Mouse (Mus musculus): Measurements from ENCODE around the gene Spon1. TPM values are rescaled to one million over a fixed set of nuclear protein-coding genes. Genes with fewer than 3 reads are reported as not detected.

The Spon1 gene
- polyA plus RNA-seq, 1 experiment from 2014 or later, result 150 TPM

- Histone ChIP-seq H3K4me1 (no peaks in the 10 kb centered on the region), H3K4me3 (no peak overlapping the region), H3K9ac (no peak overlapping the region), H3K27ac (no peak overlapping the region), H3K36me3 (no peaks in the 10 kb centered on the region), H3K9me3 (replicated peaks) (no peaks in the 10 kb centered on the region), H3K27me3 (no peaks in the 10 kb centered on the region), H3K4me2 (replicated peaks) (no peak overlapping the region)
- 90% methylated on average over 3 of the region's 3 CpGs for WGBS
- no peak for ATAC-seq (ENCODE audit: low FRiP score)
Measured at GRCm38 (mm10) chr7:113918916-113919315, 153.1 kb downstream of the Spon1 start.

GRCm38 (mm10) chr7:113919505-113919904 is 153.7 kb downstream of the Spon1 start:
- Histone ChIP-seq H3K9ac (no peak overlapping the region), H3K4me3 (no peak overlapping the region), H3K27ac (no peak overlapping the region), H3K4me2 (replicated peaks) (no peak overlapping the region), H3K9me3 (replicated peaks) (no peaks in the 10 kb centered on the region), H3K36me3 (no peaks in the 10 kb centered on the region), H3K27me3 (no peaks in the 10 kb centered on the region), H3K4me1 (no peaks in the 10 kb centered on the region)
- 85% methylated on average over 4 of the region's 4 CpGs for WGBS
- ATAC-seq (ENCODE audit: low FRiP score), result no peak

- Histone ChIP-seq H3K9me3 (replicated peaks) (no peaks in the 10 kb centered on the region), H3K27me3 (no peaks in the 10 kb centered on the region), H3K27ac (no peak overlapping the region), H3K9ac (no peak overlapping the region), H3K4me2 (replicated peaks) (no peak overlapping the region), H3K4me3 (no peak overlapping the region), H3K36me3 (no peaks in the 10 kb centered on the region), H3K4me1 (no peaks in the 10 kb centered on the region)
- ATAC-seq (ENCODE audit: low FRiP score), result no peak
- WGBS, result 84% methylated on average over 2 of the region's 2 CpGs
Measured at GRCm38 (mm10) chr7:113920056-113920455, 154.3 kb downstream of the Spon1 start.

- no peak overlapping the region for H3K9ac ChIP-seq
- no peak overlapping the region for H3K27ac ChIP-seq
- no peaks in the 10 kb centered on the region for H3K9me3 ChIP-seq (replicated peaks)
- H3K4me3 ChIP-seq, result no peak overlapping the region
- H3K4me2 ChIP-seq (replicated peaks), result no peak overlapping the region
- no peaks in the 10 kb centered on the region for H3K4me1 ChIP-seq
- 72% methylated on average over 6 of the region's 6 CpGs for WGBS
- H3K36me3 ChIP-seq, result no peaks in the 10 kb centered on the region
- no peaks in the 10 kb centered on the region for H3K27me3 ChIP-seq
- no peak for ATAC-seq (ENCODE audit: low FRiP score)
Measured at GRCm38 (mm10) chr7:113924561-113924960, 158.8 kb downstream of the Spon1 start.

- no peaks in the 10 kb centered on the region for H3K9me3 ChIP-seq (replicated peaks)
- H3K4me1 ChIP-seq, result no peaks in the 10 kb centered on the region; the same call in 1 of the 2 replicates
Measured at GRCm38 (mm10) chr7:113950888-113951287, 185.1 kb downstream of the Spon1 start.

GRCm38 (mm10) chr7:113955431-113955830 is 189.6 kb downstream of the Spon1 start:
- no peak for ATAC-seq (ENCODE audit: low FRiP score)
- H3K4me1 ChIP-seq, result no peaks in the 10 kb centered on the region; the same call in 1 of the 2 replicates
- H3K4me3 ChIP-seq, result no peak overlapping the region
- H3K4me2 ChIP-seq (replicated peaks), result no peak overlapping the region
- no peaks in the 10 kb centered on the region for H3K27me3 ChIP-seq
- no peaks in the 10 kb centered on the region for H3K36me3 ChIP-seq
- WGBS, result 79% methylated on average over 2 of the region's 2 CpGs
- no peak overlapping the region for H3K27ac ChIP-seq
- no peak overlapping the region for H3K9ac ChIP-seq
- no peaks in the 10 kb centered on the region for H3K9me3 ChIP-seq (replicated peaks)

More at GRCm38 (mm10) chr7:113950888-113951287, 185.1 kb downstream of the Spon1 start:
- Histone ChIP-seq H3K9ac (no peak overlapping the region), H3K27ac (no peak overlapping the region), H3K36me3 (no peaks in the 10 kb centered on the region), H3K4me3 (no peak overlapping the region), H3K4me2 (replicated peaks) (no peak overlapping the region), H3K27me3 (no peaks in the 10 kb centered on the region)
- no peak for ATAC-seq (ENCODE audit: low FRiP score)
- 82% methylated on average over 7 of the region's 7 CpGs for WGBS

GRCm38 (mm10) chr7:113960841-113961499 is 195.2 kb downstream of the Spon1 start:
- Histone ChIP-seq H3K36me3 (no peaks in the 10 kb centered on the region), H3K4me3 (no peak overlapping the region), H3K9ac (no peak overlapping the region), H3K27ac (no peak overlapping the region), H3K27me3 (no peaks in the 10 kb centered on the region), H3K9me3 (replicated peaks) (no peaks in the 10 kb centered on the region), H3K4me1 (no peaks in the 10 kb centered on the region), H3K4me2 (replicated peaks) (no peak overlapping the region)
- ATAC-seq (ENCODE audit: low FRiP score), result no peak
- 81% methylated on average over 9 of the region's 9 CpGs for WGBS

GRCm38 (mm10) chr7:113961500-113961895 is 195.7 kb downstream of the Spon1 start:
- Histone ChIP-seq H3K4me2 (replicated peaks) (no peak overlapping the region), H3K4me1 (no peaks in the 10 kb centered on the region), H3K4me3 (no peak overlapping the region), H3K9ac (no peak overlapping the region), H3K36me3 (no peaks in the 10 kb centered on the region), H3K27ac (no peak overlapping the region), H3K27me3 (no peaks in the 10 kb centered on the region), H3K9me3 (replicated peaks) (no peaks in the 10 kb centered on the region)
- 81% methylated on average over 3 of the region's 3 CpGs for WGBS
- no peak for ATAC-seq (ENCODE audit: low FRiP score)

GRCm38 (mm10) chr7:113962078-113962477 is 196.3 kb downstream of the Spon1 start:
- H3K4me3 ChIP-seq, result no peak overlapping the region
- H3K9me3 ChIP-seq (replicated peaks), result no peaks in the 10 kb centered on the region
- H3K9ac ChIP-seq, result no peak overlapping the region
- no peak for ATAC-seq (ENCODE audit: low FRiP score)
- no peaks in the 10 kb centered on the region for H3K4me1 ChIP-seq
- H3K36me3 ChIP-seq, result no peaks in the 10 kb centered on the region
- 85% methylated on average over 4 of the region's 4 CpGs for WGBS
- H3K27me3 ChIP-seq, result no peaks in the 10 kb centered on the region
- no peak overlapping the region for H3K27ac ChIP-seq
- H3K4me2 ChIP-seq (replicated peaks), result no peak overlapping the region

GRCm38 (mm10) chr7:113963766-113964165 is 198.0 kb downstream of the Spon1 start:
- no peaks in the 10 kb centered on the region for H3K27me3 ChIP-seq
- H3K4me2 ChIP-seq (replicated peaks), result no peak overlapping the region
- no peaks in the 10 kb centered on the region for H3K9me3 ChIP-seq (replicated peaks)
- no peak for ATAC-seq (ENCODE audit: low FRiP score)
- no peak overlapping the region for H3K9ac ChIP-seq
- no peaks in the 10 kb centered on the region for H3K36me3 ChIP-seq
- no peak overlapping the region for H3K27ac ChIP-seq
- no peak overlapping the region for H3K4me3 ChIP-seq
- 72% methylated on average over 4 of the region's 4 CpGs for WGBS
- no peaks in the 10 kb centered on the region for H3K4me1 ChIP-seq

GRCm38 (mm10) chr7:113965625-113966024 is 199.8 kb downstream of the Spon1 start:
- no peak overlapping the region for H3K4me3 ChIP-seq
- no peaks in the 10 kb centered on the region for H3K9me3 ChIP-seq (replicated peaks)
- H3K9ac ChIP-seq, result no peak overlapping the region
- H3K4me1 ChIP-seq, result no peaks in the 10 kb centered on the region
- no peak overlapping the region for H3K27ac ChIP-seq
- H3K4me2 ChIP-seq (replicated peaks), result no peak overlapping the region
- 89% methylated on average over 8 of the region's 8 CpGs for WGBS
- no peaks in the 10 kb centered on the region for H3K27me3 ChIP-seq
- no peak for ATAC-seq (ENCODE audit: low FRiP score)
- no peaks in the 10 kb centered on the region for H3K36me3 ChIP-seq

- Histone ChIP-seq H3K9ac (no peak overlapping the region), H3K27ac (no peak overlapping the region), H3K4me2 (replicated peaks) (no peak overlapping the region), H3K27me3 (no peaks in the 10 kb centered on the region), H3K4me1 (no peaks in the 10 kb centered on the region), H3K36me3 (no peaks in the 10 kb centered on the region), H3K9me3 (replicated peaks) (no peaks in the 10 kb centered on the region), H3K4me3 (no peak overlapping the region)
- ATAC-seq (ENCODE audit: low FRiP score), result no peak
Measured at GRCm38 (mm10) chr7:113969182-113969581, 203.4 kb downstream of the Spon1 start.

- H3K27me3 ChIP-seq, result no peaks in the 10 kb centered on the region
- no peaks in the 10 kb centered on the region for H3K4me1 ChIP-seq
- no peak overlapping the region for H3K27ac ChIP-seq
- 89% methylated on average over 4 of the region's 4 CpGs for WGBS
- H3K9me3 ChIP-seq (replicated peaks), result no peaks in the 10 kb centered on the region
- no peak for ATAC-seq (ENCODE audit: low FRiP score)
- H3K36me3 ChIP-seq, result no peaks in the 10 kb centered on the region
- no peak overlapping the region for H3K4me2 ChIP-seq (replicated peaks)
- H3K9ac ChIP-seq, result no peak overlapping the region
- no peak overlapping the region for H3K4me3 ChIP-seq
Measured at GRCm38 (mm10) chr7:113972536-113972935, 206.7 kb downstream of the Spon1 start.

All from hindbrain, embryonic 12.5 days (tissue).